Mouse (Mus musculus) c-Kit-positive CD71-negative TER-119-negative erythroid progenitor cells, embryonic 14.5 days (primary cell): ENCODE measurements around the gene Col4a4.

Experiments used
- DNase-seq: peaks from one replicate; pipeline ENCODE4 v3.0.0-alpha.2; 2013; ENCODE audit warnings: low read depth

The Col4a4 gene

DNA sequence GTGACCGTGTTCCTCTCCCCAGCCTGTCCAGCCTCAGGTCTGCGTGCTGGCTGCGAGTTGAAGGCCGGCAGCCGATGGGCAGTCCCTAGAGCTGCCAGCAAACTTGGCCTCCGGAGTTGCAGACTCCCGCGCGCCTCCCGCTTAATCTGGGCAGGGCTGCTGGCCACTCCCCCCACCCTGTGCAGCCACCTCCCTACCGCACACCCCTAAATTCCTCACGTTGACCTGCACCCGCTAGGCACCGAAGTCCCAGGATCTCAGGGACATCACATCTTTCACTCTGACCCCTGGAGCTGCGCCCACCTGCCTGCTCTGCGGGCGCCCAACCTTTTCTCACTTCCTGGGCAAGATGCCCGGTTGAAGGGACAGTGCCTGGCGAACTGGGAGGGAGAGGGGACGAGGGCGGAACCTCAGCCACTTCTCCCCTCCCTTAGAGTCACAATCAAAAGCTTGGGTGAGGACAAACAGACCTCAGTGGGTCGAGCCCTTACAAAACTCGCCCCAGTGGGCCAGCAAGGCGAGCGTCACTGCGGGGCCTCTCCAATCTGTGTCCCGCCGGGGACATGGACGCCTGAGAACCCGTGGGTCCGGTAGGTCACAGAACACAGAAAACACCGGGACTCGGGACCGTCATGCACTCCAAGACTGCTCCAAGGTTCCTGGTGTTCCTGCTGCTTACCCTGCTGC lies at the start of gene Col4a4, which contains the start of gene Col4a3:
Gene Col4a4 (minus strand): TSS at position 137 of the 687 bp plus-strand sequence.
Gene Col4a3 (plus strand): TSS at position 209 of the 687 bp plus-strand sequence.
- no peak for DNase-seq

GRCm38 (mm10) chr1:82636321-82636720 lies 49.7 kb upstream of the Col4a4 start:
- no peak for DNase-seq

DNA sequence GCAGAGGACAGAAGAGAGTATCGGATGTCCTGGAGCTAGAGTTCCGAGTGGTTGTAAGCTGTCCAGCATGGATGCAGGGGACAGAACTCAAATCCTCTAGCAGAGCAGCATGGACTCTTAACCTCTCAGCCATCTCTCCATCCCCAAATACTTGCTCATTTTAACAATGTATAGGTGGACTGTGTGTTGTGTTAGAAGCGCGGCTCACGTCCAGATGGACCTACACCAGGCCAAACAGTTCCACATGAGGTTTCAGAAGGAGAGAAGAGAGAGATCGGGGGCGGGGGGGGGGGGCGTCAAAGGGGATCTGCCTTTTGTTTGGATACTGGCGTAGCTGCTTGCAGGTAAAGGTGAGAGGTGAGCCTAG lies 48.6 kb upstream of the Col4a4 start:
- DNase-seq: no peak

- no peak for DNase-seq
These were observed 48.0 kb upstream of the Col4a4 start for GRCm38 (mm10) chr1:82634545-82635253.

GRCm38 (mm10) chr1:82631169-82631792 lies 44.6 kb upstream of the Col4a4 start:
- DNase-seq: no peak

GRCm38 (mm10) chr1:82629495-82629894 lies 42.8 kb upstream of the Col4a4 start:
- no peak for DNase-seq

GRCm38 (mm10) chr1:82627652-82628051 lies 41.0 kb upstream of the Col4a4 start:
- DNase-seq: no peak

- no peak for DNase-seq
These were observed 38.8 kb upstream of the Col4a4 start for GRCm38 (mm10) chr1:82625474-82625873.

DNA sequence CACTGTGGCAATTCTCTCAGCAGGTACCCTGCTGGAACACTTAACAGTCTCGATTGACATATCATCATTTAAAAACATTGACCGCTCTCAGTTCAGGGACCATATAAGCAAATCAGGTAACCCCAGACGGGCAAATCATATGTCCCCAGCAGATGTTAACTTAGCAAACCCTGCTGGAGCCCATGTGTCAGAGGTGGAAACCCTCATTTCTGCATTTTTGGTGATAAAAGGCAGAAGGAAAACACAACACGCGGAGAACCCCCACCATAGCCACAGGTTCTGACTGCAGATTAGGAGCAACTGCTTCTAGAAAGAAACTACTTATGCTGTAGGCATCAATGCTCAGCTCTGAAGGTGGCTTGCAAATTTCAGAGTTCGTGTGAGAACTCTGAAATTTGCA lies 38.3 kb upstream of the Col4a4 start:
- DNase-seq: no peak

DNA sequence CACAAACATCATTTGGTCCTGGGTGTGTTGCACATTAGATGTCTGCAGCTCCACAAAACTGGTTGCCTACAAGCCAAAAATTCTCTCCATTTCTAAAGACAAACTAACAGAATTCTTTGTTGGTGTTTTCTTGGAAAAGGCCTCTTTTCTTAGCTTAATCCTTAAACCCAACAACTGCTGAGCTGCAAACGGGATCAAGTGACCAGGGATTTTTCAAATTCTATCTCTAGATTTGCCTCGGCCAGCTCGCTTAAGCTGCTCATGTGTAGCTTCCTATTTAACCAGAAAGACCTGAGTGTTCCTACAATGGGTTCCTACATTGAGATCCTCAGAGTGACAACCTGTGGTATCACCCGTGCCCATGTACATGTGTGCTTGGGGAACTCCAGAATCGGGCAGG lies 33.3 kb upstream of the Col4a4 start:
- no peak for DNase-seq

- no peak for DNase-seq
These were observed 31.9 kb upstream of the Col4a4 start for GRCm38 (mm10) chr1:82618592-82618991.

GRCm38 (mm10) chr1:82618001-82618400 lies 31.4 kb upstream of the Col4a4 start:
- DNase-seq: no peak

- no peak for DNase-seq
These were observed 25.5 kb upstream of the Col4a4 start for GRCm38 (mm10) chr1:82612061-82612660.

DNA sequence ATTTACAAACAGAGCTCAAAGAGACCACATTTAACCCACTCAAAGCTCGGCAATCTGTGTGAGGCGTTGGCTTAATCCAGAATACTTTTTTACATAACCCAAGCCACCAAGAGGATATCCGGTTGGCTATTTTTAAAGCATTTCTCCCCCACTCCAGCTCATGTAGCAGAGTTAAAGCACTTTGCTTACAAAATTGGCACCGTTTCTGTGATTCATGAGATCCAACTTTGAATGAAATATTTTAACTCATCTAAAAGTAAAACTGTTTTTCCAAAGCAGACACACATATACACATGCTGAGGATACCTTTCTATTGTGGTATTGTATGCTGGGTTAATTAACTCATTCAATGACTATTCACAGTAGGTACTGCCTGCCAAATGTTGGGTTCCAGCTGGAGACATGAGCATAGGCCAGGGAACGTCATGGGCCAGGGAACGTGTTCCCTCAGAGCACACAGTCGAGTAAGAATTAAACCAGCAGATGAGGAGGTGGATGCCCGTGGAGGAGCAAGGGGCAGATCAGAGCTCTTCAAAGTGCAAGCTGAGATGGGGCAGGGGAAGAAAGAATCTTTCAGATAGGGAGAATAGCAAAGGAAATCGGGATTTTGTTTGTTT lies 22.1 kb upstream of the Col4a4 start:
- DNase-seq: no peak

DNA sequence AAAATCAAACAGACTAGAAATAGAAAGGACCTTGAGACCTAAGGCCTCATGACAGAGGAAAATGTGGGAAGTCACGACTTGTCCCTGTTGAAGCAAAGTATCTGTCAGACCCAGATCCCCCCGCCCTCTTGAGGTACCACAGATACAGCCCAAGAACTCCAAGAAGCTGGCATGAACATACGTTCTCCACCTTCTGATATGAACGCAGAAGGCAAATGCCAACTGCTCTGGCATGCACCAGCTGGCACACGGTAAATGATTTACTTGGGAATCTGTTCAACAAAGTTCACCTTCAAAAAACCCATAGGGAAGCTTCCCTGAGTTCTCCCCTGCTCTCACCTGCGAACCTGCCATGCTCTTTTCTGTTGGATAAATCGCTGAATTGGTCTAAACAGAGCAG lies 19.2 kb upstream of the Col4a4 start:
- DNase-seq: no peak

- DNase-seq: no peak
These were observed 18.7 kb upstream of the Col4a4 start for GRCm38 (mm10) chr1:82605347-82605746.

- no peak for DNase-seq
These were observed 16.7 kb upstream of the Col4a4 start for GRCm38 (mm10) chr1:82603198-82603950.

GRCm38 (mm10) chr1:82596864-82597596 lies 10.4 kb upstream of the Col4a4 start:
- DNase-seq: no peak

- DNase-seq: no peak
These were observed 3.6 kb upstream of the Col4a4 start for GRCm38 (mm10) chr1:82590266-82590665.

GRCm38 (mm10) chr1:82585981-82586380 lies 668 bp downstream of the Col4a4 start:
- no peak for DNase-seq

DNA sequence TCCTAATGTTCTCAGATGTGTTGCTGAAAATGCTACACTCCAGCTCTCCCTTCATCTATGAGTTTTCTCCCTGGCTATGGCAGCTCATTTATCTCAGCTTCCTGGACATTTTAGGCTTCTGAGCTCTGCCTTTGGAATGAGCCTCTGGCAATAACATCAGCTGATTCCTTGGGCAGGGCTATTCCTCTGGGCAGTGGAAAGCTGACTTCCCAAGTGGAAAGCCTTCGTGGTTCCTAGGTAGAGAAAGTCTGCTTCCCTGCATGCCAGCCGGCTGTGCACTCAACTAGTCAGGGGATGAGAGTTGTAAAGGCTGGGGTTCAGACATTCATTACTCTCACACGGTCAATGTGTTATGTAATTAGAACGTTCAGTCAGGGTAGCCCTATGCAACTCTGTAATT lies 8.3 kb downstream of the Col4a4 start:
- no peak for DNase-seq
